In the genomic region with DNA sequence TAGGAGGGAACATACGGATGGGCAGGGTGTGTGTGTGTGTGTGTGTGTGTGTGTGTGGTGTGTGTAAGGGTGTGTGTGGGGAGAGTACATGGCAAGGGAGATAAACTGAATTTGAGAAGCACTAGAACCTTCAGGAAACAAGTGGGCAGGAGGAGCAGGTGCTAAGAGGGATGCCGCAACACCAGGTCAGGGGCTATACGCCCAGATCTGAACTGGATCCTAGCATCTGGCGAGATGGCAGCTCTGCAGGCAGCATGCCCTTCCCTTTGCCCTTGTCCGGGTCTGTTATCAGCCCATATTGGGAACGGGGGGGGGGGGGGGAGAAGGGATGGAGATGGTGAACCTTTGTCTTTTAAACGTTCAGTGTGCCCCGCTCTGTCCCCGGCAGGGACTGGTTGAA, we compare ENCODE assay signal across 14 mouse cellular contexts. TPM values are rescaled to one million over a fixed set of nuclear protein-coding genes. Genes with fewer than 3 reads are reported as not detected.
A peak's percentile ranks its signal among the peaks of the same experiment; 100 is the strongest.
DNase-seq lines count a peak whose midpoint lies in the region; ATAC-seq and TF ChIP-seq lines count a peak whose summit lies in the region.
"Had no signal": no experiment of that assay in that cellular context is flagged by ENCODE, and none has a peak within 500 bp of the region (broad histone marks: within the 10 kb centered on the region; RNA-seq: fewer than 3 reads in every experiment).

No protein-coding gene starts in this region.

- no peaks in the 10 kb centered on the region; the same call in 1 of the 2 replicates for H3K36me3 ChIP-seq in erythroblast, embryonic 14.5 days (ENCODE audit: control insufficient read depth)
- no peaks in the 10 kb centered on the region for H3K36me3 ChIP-seq in liver, embryonic 13.5 days
- no peaks in the 10 kb centered on the region for H3K36me3 ChIP-seq in liver, embryonic 11.5 days (ENCODE audit: control insufficient read depth, insufficient read depth, low read length)
- H3K36me3 ChIP-seq in hindbrain, postnatal 0 days (ENCODE audit: insufficient read depth, low read length), result no peaks in the 10 kb centered on the region
- H3K36me3 ChIP-seq in neural tube, embryonic 15.5 days, result no peaks in the 10 kb centered on the region
- H3K36me3 ChIP-seq: heart, embryonic 13.5 days had no signal

- peak overlapping the region; percentile 56; the same call in 1 of the 2 replicates for H3K27ac ChIP-seq in liver, embryonic 13.5 days
- no peak overlapping the region for H3K27ac ChIP-seq in liver, embryonic 11.5 days (ENCODE audit: low read depth, low read length)
- peak overlapping the region; percentile 100 for H3K27ac ChIP-seq in hindbrain, postnatal 0 days
- peak overlapping the region; percentile 99; the same call in 1 of the 2 replicates for H3K27ac ChIP-seq in neural tube, embryonic 15.5 days (replicated peaks)

- peak overlapping the region; percentile 24 for H3K4me3 ChIP-seq in erythroblast, embryonic 14.5 days (replicated peaks)
- no peak overlapping the region for H3K4me3 ChIP-seq in liver, embryonic 13.5 days (replicated peaks)
- H3K4me3 ChIP-seq in liver, embryonic 11.5 days (ENCODE audit: low read depth, low read length), result no peak overlapping the region
- H3K4me3 ChIP-seq in hindbrain, postnatal 0 days (ENCODE audit: low read length), result no peak overlapping the region
- H3K4me3 ChIP-seq in neural tube, embryonic 15.5 days (replicated peaks), result no peak overlapping the region
- H3K4me3 ChIP-seq: heart, embryonic 13.5 days had no signal

- peaks cover 62% of the 10 kb centered on the region for H3K4me1 ChIP-seq in erythroblast, embryonic 14.5 days (ENCODE audit: control insufficient read depth)
- peaks cover 56% of the 10 kb centered on the region for H3K4me1 ChIP-seq in liver, embryonic 13.5 days (replicated peaks)
- H3K4me1 ChIP-seq in liver, embryonic 11.5 days (replicated peaks; ENCODE audit: control insufficient read depth, insufficient read depth, low read length), result peaks cover 43% of the 10 kb centered on the region
- peaks cover 35% of the 10 kb centered on the region for H3K4me1 ChIP-seq in hindbrain, postnatal 0 days (ENCODE audit: insufficient read depth, low read length)
- H3K4me1 ChIP-seq in neural tube, embryonic 15.5 days, result peaks cover 44% of the 10 kb centered on the region

- 43% methylated on average over 8 of the region's 9 CpGs for WGBS in liver, embryonic 13.5 days (ENCODE audit: insufficient replicate concordance)
- 49% methylated on average over 9 of the region's 9 CpGs for WGBS in liver, embryonic 11.5 days
- 52% methylated on average over 8 of the region's 9 CpGs for WGBS in hindbrain, postnatal 0 days
- WGBS in neural tube, embryonic 15.5 days, result 65% methylated on average over 9 of the region's 9 CpGs

- peak overlapping the region; percentile 42; the same call in 1 of the 2 replicates for H3K9ac ChIP-seq in liver, embryonic 13.5 days
- no peak overlapping the region for H3K9ac ChIP-seq in liver, embryonic 11.5 days (ENCODE audit: low read depth, low read length)
- H3K9ac ChIP-seq in hindbrain, postnatal 0 days (replicated peaks; ENCODE audit: low read length), result no peak overlapping the region
- no peak overlapping the region for H3K9ac ChIP-seq in neural tube, embryonic 15.5 days (replicated peaks)

- no peak for ATAC-seq in erythroblast, adult 5-6 weeks (replicated peaks; ENCODE audit: low FRiP score, poor library complexity, severe bottlenecking)
- 0 out of 2 replicates have a peak, but pooled peaks have one; percentile 13 for ATAC-seq in liver, embryonic 13.5 days (ENCODE audit: low read depth)
- ATAC-seq in liver, embryonic 11.5 days (replicated peaks; ENCODE audit: low FRiP score), result no peak
- no peak for ATAC-seq in hindbrain, postnatal 0 days
- no peak for ATAC-seq in neural tube, embryonic 15.5 days (ENCODE audit: low FRiP score)

- peak overlapping the region; percentile 41 for H3K4me2 ChIP-seq in liver, embryonic 13.5 days
- no peak overlapping the region; the same call in 1 of the 2 replicates for H3K4me2 ChIP-seq in liver, embryonic 11.5 days
- H3K4me2 ChIP-seq in hindbrain, postnatal 0 days (ENCODE audit: low read depth, low read length), result 0 out of 2 replicates have a peak overlapping the region, but pooled peaks have one; percentile 2
- H3K4me2 ChIP-seq in neural tube, embryonic 15.5 days, result 0 out of 2 replicates have a peak overlapping the region, but pooled peaks have one; percentile 11

- peaks cover 6% of the 10 kb centered on the region for H3K9me3 ChIP-seq in erythroblast, embryonic 14.5 days (ENCODE audit: control insufficient read depth, low read length)
- peaks cover 5% of the 10 kb centered on the region; the same call in 1 of the 2 replicates for H3K9me3 ChIP-seq in liver, embryonic 13.5 days (replicated peaks)
- H3K9me3 ChIP-seq in liver, embryonic 11.5 days (ENCODE audit: control insufficient read depth, low read length), result no peaks in the 10 kb centered on the region; the same call in 1 of the 2 replicates
- no peaks in the 10 kb centered on the region for H3K9me3 ChIP-seq in hindbrain, postnatal 0 days (ENCODE audit: low read length)
- no peaks in the 10 kb centered on the region for H3K9me3 ChIP-seq in neural tube, embryonic 15.5 days (replicated peaks)

- no peak for TF ChIP-seq CTCF in hindbrain, postnatal 0 days (IDR thresholded peaks at IDR 0.05; ENCODE audit: low read depth)

- DNase-seq in liver, embryonic 13.5 days, result no peak
- DNase-seq in liver, embryonic 11.5 days (ENCODE audit: low spot score), result no peak
- DNase-seq in hindbrain, postnatal 0 days (ENCODE audit: low spot score), result peak; percentile 30
- DNase-seq in embryo, embryonic 11 days, result no peak
- DNase-seq in c-Kit-positive CD71-positive TER-119-positive erythroid progenitor cells, embryonic 14.5 days (ENCODE audit: low spot score), result no peak
- DNase-seq: adrenal gland, postnatal 36 days; kidney, adult 8-10 months; lung, adult 18-20 months had no signal

- no peaks in the 10 kb centered on the region for H3K27me3 ChIP-seq in erythroblast, embryonic 14.5 days (ENCODE audit: control insufficient read depth)
- H3K27me3 ChIP-seq in liver, embryonic 13.5 days, result no peaks in the 10 kb centered on the region
- H3K27me3 ChIP-seq in liver, embryonic 11.5 days (replicated peaks; ENCODE audit: control insufficient read depth, insufficient read depth, low read length), result no peaks in the 10 kb centered on the region
- H3K27me3 ChIP-seq in hindbrain, postnatal 0 days (ENCODE audit: insufficient read depth, low read length), result no peaks in the 10 kb centered on the region
- H3K27me3 ChIP-seq in neural tube, embryonic 15.5 days (replicated peaks), result no peaks in the 10 kb centered on the region
- H3K27me3 ChIP-seq: heart, embryonic 13.5 days had no signal

RNA-seq across cellular contexts. Expression of gene Thra, which starts 1.5 kb away (rescaled TPM):
- polyA plus RNA-seq in erythroblast, embryonic 14.5 days (2012), result 3.2 TPM in 2 replicates
- 1.9 and 5.0 TPM in 2 replicates for total RNA-seq in erythroblast, adult 5-6 weeks (2015; ENCODE audit: low replicate concordance)
- 4.3 and 8.1 TPM in 2 replicates for total RNA-seq in erythroblast, adult 5-6 weeks (2017; ENCODE audit: low replicate concordance)
- polyA plus RNA-seq in liver, embryonic 13.5 days (2015; fragmentation: Nextera tagmentation; extraction: Ambion mirVana), result 8.8 and 9.8 TPM in 2 replicates
- 26.6 and 31.6 TPM in 2 replicates for polyA plus RNA-seq in liver, embryonic 11.5 days (2014; fragmentation: Nextera tagmentation; extraction: Ambion mirVana)
- total RNA-seq in hindbrain, postnatal 0 days (2014; rRNA removed), result 725 and 812 TPM in 2 replicates
- polyA plus RNA-seq in hindbrain, postnatal 0 days (2015; fragmentation: Nextera tagmentation; extraction: Ambion mirVana), result 160 TPM in 2 replicates
- 104 and 125 TPM in 2 replicates for polyA plus RNA-seq in neural tube, embryonic 15.5 days (2015; fragmentation: Nextera tagmentation; extraction: Ambion mirVana)

RNA-seq across cellular contexts. Expression of gene Med24, which starts 9.7 kb away (rescaled TPM):
- 13.2 and 14.4 TPM in 2 replicates for polyA plus RNA-seq in erythroblast, embryonic 14.5 days (2012)
- 8.8 and 17.3 TPM in 2 replicates for total RNA-seq in erythroblast, adult 5-6 weeks (2015; ENCODE audit: low replicate concordance)
- 10.3 and 17.6 TPM in 2 replicates for total RNA-seq in erythroblast, adult 5-6 weeks (2017; ENCODE audit: low replicate concordance)
- polyA plus RNA-seq in liver, embryonic 13.5 days (2015; fragmentation: Nextera tagmentation; extraction: Ambion mirVana), result 27.6 and 36.0 TPM in 2 replicates
- 61.9 and 63.6 TPM in 2 replicates for polyA plus RNA-seq in liver, embryonic 11.5 days (2014; fragmentation: Nextera tagmentation; extraction: Ambion mirVana)
- 63.2 and 88.6 TPM in 2 replicates for total RNA-seq in hindbrain, postnatal 0 days (2014; rRNA removed)
- polyA plus RNA-seq in hindbrain, postnatal 0 days (2015; fragmentation: Nextera tagmentation; extraction: Ambion mirVana), result 47.1 and 48.3 TPM in 2 replicates
- 59.6 and 60.9 TPM in 2 replicates for polyA plus RNA-seq in neural tube, embryonic 15.5 days (2015; fragmentation: Nextera tagmentation; extraction: Ambion mirVana)

RNA-seq across cellular contexts. Expression of gene Nr1d1, which starts 36.2 kb away (rescaled TPM):
- polyA plus RNA-seq in erythroblast, embryonic 14.5 days (2012), result 0.22 and 0.29 TPM in 2 replicates
- not detected in 2 replicates for total RNA-seq in erythroblast, adult 5-6 weeks (2015; ENCODE audit: low replicate concordance)
- total RNA-seq in erythroblast, adult 5-6 weeks (2017; ENCODE audit: low replicate concordance), result 0.26 and 0.42 TPM in 2 replicates
- 0.59 and 1.0 TPM in 2 replicates for polyA plus RNA-seq in liver, embryonic 13.5 days (2015; fragmentation: Nextera tagmentation; extraction: Ambion mirVana)
- polyA plus RNA-seq in liver, embryonic 11.5 days (2014; fragmentation: Nextera tagmentation; extraction: Ambion mirVana), result 2.1 and 2.7 TPM in 2 replicates
- 7.5 and 8.6 TPM in 2 replicates for total RNA-seq in hindbrain, postnatal 0 days (2014; rRNA removed)
- polyA plus RNA-seq in hindbrain, postnatal 0 days (2015; fragmentation: Nextera tagmentation; extraction: Ambion mirVana), result 10.2 and 13.5 TPM in 2 replicates
- polyA plus RNA-seq in neural tube, embryonic 15.5 days (2015; fragmentation: Nextera tagmentation; extraction: Ambion mirVana), result 3.8 and 4.0 TPM in 2 replicates

RNA-seq across cellular contexts. Expression of gene Csf3, which starts 37.9 kb away (rescaled TPM):
- polyA plus RNA-seq in erythroblast, embryonic 14.5 days (2012), result not detected in 2 replicates
- total RNA-seq in erythroblast, adult 5-6 weeks (2015; ENCODE audit: low replicate concordance), result not detected in 2 replicates
- total RNA-seq in erythroblast, adult 5-6 weeks (2017; ENCODE audit: low replicate concordance), result not detected in 2 replicates
- not detected in 2 replicates for polyA plus RNA-seq in liver, embryonic 13.5 days (2015; fragmentation: Nextera tagmentation; extraction: Ambion mirVana)
- polyA plus RNA-seq in liver, embryonic 11.5 days (2014; fragmentation: Nextera tagmentation; extraction: Ambion mirVana), result not detected in 2 replicates
- total RNA-seq in hindbrain, postnatal 0 days (2014; rRNA removed), result not detected in 2 replicates
- not detected in 2 replicates for polyA plus RNA-seq in hindbrain, postnatal 0 days (2015; fragmentation: Nextera tagmentation; extraction: Ambion mirVana)
- not detected in 2 replicates for polyA plus RNA-seq in neural tube, embryonic 15.5 days (2015; fragmentation: Nextera tagmentation; extraction: Ambion mirVana)
- total RNA-seq: adrenal gland, postnatal 36 days; layer of hippocampus, postnatal 14 days had no signal
- polyA plus RNA-seq: heart, embryonic 13.5 days; stomach, embryonic 14.5 days had no signal

RNA-seq across cellular contexts. Expression of gene Msl1, which starts 56.4 kb away (rescaled TPM):
- polyA plus RNA-seq in erythroblast, embryonic 14.5 days (2012), result 2.7 TPM in 2 replicates
- 30.3 and 42.7 TPM in 2 replicates for total RNA-seq in erythroblast, adult 5-6 weeks (2015; ENCODE audit: low replicate concordance)
- total RNA-seq in erythroblast, adult 5-6 weeks (2017; ENCODE audit: low replicate concordance), result 26.1 and 26.3 TPM in 2 replicates
- polyA plus RNA-seq in liver, embryonic 13.5 days (2015; fragmentation: Nextera tagmentation; extraction: Ambion mirVana), result 6.8 and 6.9 TPM in 2 replicates
- 14.8 and 17.7 TPM in 2 replicates for polyA plus RNA-seq in liver, embryonic 11.5 days (2014; fragmentation: Nextera tagmentation; extraction: Ambion mirVana)
- 77.7 and 94.3 TPM in 2 replicates for total RNA-seq in hindbrain, postnatal 0 days (2014; rRNA removed)
- 25.0 and 25.4 TPM in 2 replicates for polyA plus RNA-seq in hindbrain, postnatal 0 days (2015; fragmentation: Nextera tagmentation; extraction: Ambion mirVana)
- polyA plus RNA-seq in neural tube, embryonic 15.5 days (2015; fragmentation: Nextera tagmentation; extraction: Ambion mirVana), result 27.5 and 30.1 TPM in 2 replicates
